Mouse (Mus musculus): ENCODE measurements around the gene Cdk18.

Gene Cdk18

GRCm38 (mm10) chr1:132150171-132150570 lies 10.7 kb upstream of the Cdk18 start:
- DNase-seq (ENCODE audit: low spot score in 2 of 2): no peak

GRCm38 (mm10) chr1:132149410-132149809 lies 9.9 kb upstream of the Cdk18 start:
- no peak for DNase-seq (ENCODE audit: low spot score in 2 of 2)

- DNase-seq (ENCODE audit: low spot score in 2 of 2): no peak
These were observed 6.6 kb upstream of the Cdk18 start for GRCm38 (mm10) chr1:132145973-132146685.

GRCm38 (mm10) chr1:132144837-132145236 lies 5.4 kb upstream of the Cdk18 start:
- DNase-seq (ENCODE audit: low spot score in 2 of 2): no peak

- no peak for DNase-seq (ENCODE audit: low spot score in 2 of 2)
These were observed 4.7 kb upstream of the Cdk18 start for GRCm38 (mm10) chr1:132144223-132144622.

- no peak for DNase-seq (ENCODE audit: low spot score in 2 of 2)
These were observed 4.2 kb upstream of the Cdk18 start for GRCm38 (mm10) chr1:132143730-132144129.

GRCm38 (mm10) chr1:132143079-132143478 lies 3.6 kb upstream of the Cdk18 start:
- no peak for DNase-seq (ENCODE audit: low spot score in 2 of 2)

GRCm38 (mm10) chr1:132141753-132142152 lies 2.3 kb upstream of the Cdk18 start:
- no peak for DNase-seq (ENCODE audit: low spot score in 2 of 2)

- no peak for DNase-seq (ENCODE audit: low spot score in 2 of 2)
These were observed 1.7 kb upstream of the Cdk18 start for GRCm38 (mm10) chr1:132141166-132141565.

- DNase-seq (ENCODE audit: low spot score in 2 of 2): no peak
These were observed 1.1 kb upstream of the Cdk18 start for GRCm38 (mm10) chr1:132140574-132140973.

- DNase-seq (ENCODE audit: low spot score in 2 of 2): peak in 1 of 2 experiments; percentile 50
These were observed 687 bp upstream of the Cdk18 start for GRCm38 (mm10) chr1:132140171-132140570.

GRCm38 (mm10) chr1:132138576-132139415 lies 688 bp downstream of the Cdk18 start:
- DNase-seq (ENCODE audit: low spot score in 2 of 2): no peak

- DNase-seq (ENCODE audit: low spot score in 2 of 2): no peak
These were observed 1.4 kb downstream of the Cdk18 start for GRCm38 (mm10) chr1:132137935-132138575.

GRCm38 (mm10) chr1:132136847-132137246 lies 2.6 kb downstream of the Cdk18 start:
- DNase-seq (ENCODE audit: low spot score in 2 of 2): no peak

- no peak for DNase-seq (ENCODE audit: low spot score in 2 of 2)
These were observed 3.9 kb downstream of the Cdk18 start for GRCm38 (mm10) chr1:132135631-132136030.

GRCm38 (mm10) chr1:132128311-132128710 lies 11.2 kb downstream of the Cdk18 start:
- no peak for DNase-seq (ENCODE audit: low spot score in 2 of 2)

- no peak for DNase-seq (ENCODE audit: low spot score in 2 of 2)
These were observed 13.6 kb downstream of the Cdk18 start for GRCm38 (mm10) chr1:132125803-132126405.

- no peak for DNase-seq (ENCODE audit: low spot score in 2 of 2)
These were observed 14.2 kb downstream of the Cdk18 start for GRCm38 (mm10) chr1:132125249-132125648.

GRCm38 (mm10) chr1:132123420-132124014 lies 16.0 kb downstream of the Cdk18 start:
- no peak for DNase-seq (ENCODE audit: low spot score in 2 of 2)

- DNase-seq (ENCODE audit: low spot score in 2 of 2): no peak
These were observed 17.6 kb downstream of the Cdk18 start for GRCm38 (mm10) chr1:132121895-132122294.

- DNase-seq (ENCODE audit: low spot score in 2 of 2): peak; percentile 45 to 74
These were observed 18.2 kb downstream of the Cdk18 start for GRCm38 (mm10) chr1:132121236-132121635.

GRCm38 (mm10) chr1:132116606-132117005 lies 22.9 kb downstream of the Cdk18 start:
- DNase-seq (ENCODE audit: low spot score in 2 of 2): peak; percentile 44 to 66
